Mouse (Mus musculus): ENCODE data around the gene Cacng3.

- TF ChIP-seq CTCF (IDR thresholded peaks at IDR 0.05; ENCODE audit: control insufficient read depth, insufficient read depth, insufficient read length) (no peak), USF1 (IDR thresholded peaks at IDR 0.05; ENCODE audit: low read depth) (no peak), MAX (IDR thresholded peaks at IDR 0.05) (no peak), MYOD1 (IDR thresholded peaks at IDR 0.05; ENCODE audit: control insufficient read depth, insufficient read length, low read depth) (no peak)
These were observed 130.5 kb downstream of the Cacng3 start for GRCm38 (mm10) chr7:122800821-122801220.

All from C2C12 (cell line).